Mouse (Mus musculus): ENCODE results near the gene Vmn2r42. TPM values are rescaled to one million over a fixed set of nuclear protein-coding genes. Genes with fewer than 3 reads are reported as not detected.

Vmn2r42 gene
- not detected in 2 replicates for polyA plus RNA-seq (2015; fragmentation: Nextera tagmentation; extraction: Ambion mirVana)

DNA sequence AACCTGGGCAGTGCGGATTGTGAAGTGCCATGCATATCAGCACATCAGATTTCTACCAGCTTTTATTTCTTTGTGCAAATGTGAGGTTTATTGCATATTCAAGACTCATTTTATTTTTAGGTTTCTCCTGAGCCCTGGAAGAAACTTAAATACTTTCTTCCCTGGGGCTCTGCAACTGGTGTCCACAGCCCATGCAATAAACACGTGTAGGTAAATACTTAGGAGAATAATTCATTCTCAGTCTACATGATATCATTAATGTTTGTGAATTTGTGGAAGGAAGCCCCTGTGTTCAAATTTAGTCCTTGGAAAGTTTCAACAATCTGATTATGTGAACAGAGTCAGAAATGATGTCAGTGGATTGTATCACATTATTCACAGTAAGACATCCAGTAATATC, at the start of gene Vmn2r42:
Vmn2r42 (minus strand) TSS at position 101 of the 400 bp plus-strand sequence.

DNA sequence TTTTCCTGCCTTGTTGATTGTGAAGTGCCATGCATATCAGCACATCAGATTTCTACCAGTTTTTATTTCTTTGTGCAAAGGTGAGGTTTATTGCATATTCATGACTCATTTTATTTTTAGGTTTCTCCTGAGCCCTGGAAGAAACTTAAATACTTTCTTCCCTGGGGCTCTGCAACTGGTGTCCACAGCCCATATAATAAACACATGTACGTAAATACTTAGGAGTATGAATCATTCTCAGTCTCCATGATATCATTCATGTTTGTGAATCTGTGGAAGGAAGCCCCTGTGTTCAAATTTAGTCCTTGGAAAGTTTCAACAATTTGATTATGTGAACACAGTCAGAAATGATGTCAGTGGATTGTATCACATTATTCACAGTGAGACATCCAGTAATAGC, 38.6 kb downstream of the Vmn2r42 start, which contains the start of gene Vmn2r41:
Vmn2r41 (minus strand) TSS at position 101 of the 400 bp plus-strand sequence.

Other genes starting within 250 kb of the Vmn2r42 start
- gene Vmn2r41, start 38.7 kb downstream of the Vmn2r42 start, polyA plus RNA-seq (2015; fragmentation: Nextera tagmentation; extraction: Ambion mirVana): not detected in 2 replicates
- not detected in 2 replicates for gene Vmn2r43, start 60.3 kb upstream of the Vmn2r42 start, polyA plus RNA-seq (2015; fragmentation: Nextera tagmentation; extraction: Ambion mirVana)
- not detected in 2 replicates for gene Vmn2r44, start 183.0 kb upstream of the Vmn2r42 start, polyA plus RNA-seq (2015; fragmentation: Nextera tagmentation; extraction: Ambion mirVana)